Mouse (Mus musculus) limb, embryonic 10.5 days (tissue): ENCODE results near the gene P2ry2. TPM values are rescaled to one million over a fixed set of nuclear protein-coding genes. Genes with fewer than 3 reads are reported as not detected.
A peak's percentile ranks its signal among the peaks of the same experiment; 100 is the strongest.

Experiments
- DNase-seq: peaks from one replicate; pipeline ENCODE4 v3.0.0-alpha.2; 2017; ENCODE audit warnings: low spot score
- H3K27ac ChIP-seq: fragments of 300-500 bp; sonication (generic); 2 replicates; pipeline ENCODE4 v1.5.1; 2016; ENCODE audit warnings: mild to moderate bottlenecking
- H3K27me3 ChIP-seq: fragments of 300-500 bp; sonication (generic); 2 replicates; pipeline ENCODE4 v1.6.1; 2016; ENCODE audit warnings: low read depth, mild to moderate bottlenecking; ENCODE audit not compliant: poor library complexity, severe bottlenecking
- H3K36me3 ChIP-seq: fragments of 300-500 bp; sonication (generic); 2 replicates; pipeline ENCODE4 v1.6.1; 2016; ENCODE audit warnings: mild to moderate bottlenecking, moderate library complexity
- H3K4me1 ChIP-seq: fragments of 300-500 bp; sonication (generic); 2 replicates; pipeline ENCODE4 v1.6.1; 2016
- H3K4me3 ChIP-seq: fragments of 300-500 bp; sonication (generic); 2 replicates; pipeline ENCODE4 v1.5.1; 2016; ENCODE audit warnings: mild to moderate bottlenecking, moderate library complexity
- H3K9me3 ChIP-seq: fragments of 300-500 bp; sonication (generic); replicated peaks from 2 replicates; pipeline ENCODE4 v1.6.1; 2016; ENCODE audit warnings: mild to moderate bottlenecking
- WGBS: fragments of 180-500 bp; shearing (Covaris S2); methylation state at CpG from one replicate; pipeline ENCODE4 v1.1.7; 2016; 5-methylcytosine and 5-hydroxymethylcytosine counted together
- polyA plus RNA-seq: library from polyadenylated mRNA; unstranded; fragments of >200 nt; fragmentation: Nextera tagmentation; extraction: Ambion mirVana; gene quantifications from 2 replicates; pipeline ENCODE4 v1.2.1, GENCODE M21; 2016

Gene P2ry2
- polyA plus RNA-seq = 0.49 and 0.51 TPM in 2 replicates

GRCm38 (mm10) chr7:101012541-101012940, at the start of gene P2ry2:
Gene P2ry2, minus strand, starts transcription at chr7:101012866.
- H3K4me3 ChIP-seq = peak within 1 kb of the TSS; percentile 66
- DNase-seq = no peak
- peak within 1 kb of the TSS; percentile 61 for H3K27ac ChIP-seq
- peaks cover 26% of the 10 kb centered on the region for H3K4me1 ChIP-seq
- no peaks in the 10 kb centered on the region for H3K9me3 ChIP-seq
- H3K36me3 ChIP-seq = no peaks in the 10 kb centered on the region
- WGBS = 66% methylated on average over 4 of the region's 4 CpGs
- peaks cover 76% of the 10 kb centered on the region for H3K27me3 ChIP-seq

- no peak overlapping the region for H3K4me3 ChIP-seq
- peaks cover 5% of the 10 kb centered on the region; the same call in 1 of the 2 replicates for H3K4me1 ChIP-seq
- WGBS = 85% methylated on average over 6 of the region's 6 CpGs
- no peaks in the 10 kb centered on the region for H3K36me3 ChIP-seq
- H3K27ac ChIP-seq = no peak overlapping the region
- peaks cover 7% of the 10 kb centered on the region; the same call in 1 of the 2 replicates for H3K27me3 ChIP-seq
- DNase-seq = no peak
- H3K9me3 ChIP-seq = no peaks in the 10 kb centered on the region
These were observed 49.6 kb upstream of the P2ry2 start for GRCm38 (mm10) chr7:101062246-101062645.

- peaks cover 5% of the 10 kb centered on the region; the same call in 1 of the 2 replicates for H3K4me1 ChIP-seq
- H3K27me3 ChIP-seq = peaks cover 7% of the 10 kb centered on the region; the same call in 1 of the 2 replicates
- peak; percentile 89 for DNase-seq
- 9% methylated on average over 17 of the region's 17 CpGs for WGBS
- H3K27ac ChIP-seq = no peak overlapping the region
- no peaks in the 10 kb centered on the region for H3K36me3 ChIP-seq
- no peak overlapping the region for H3K4me3 ChIP-seq
- H3K9me3 ChIP-seq = no peaks in the 10 kb centered on the region
These were observed 48.7 kb upstream of the P2ry2 start for GRCm38 (mm10) chr7:101061381-101061780.

DNA sequence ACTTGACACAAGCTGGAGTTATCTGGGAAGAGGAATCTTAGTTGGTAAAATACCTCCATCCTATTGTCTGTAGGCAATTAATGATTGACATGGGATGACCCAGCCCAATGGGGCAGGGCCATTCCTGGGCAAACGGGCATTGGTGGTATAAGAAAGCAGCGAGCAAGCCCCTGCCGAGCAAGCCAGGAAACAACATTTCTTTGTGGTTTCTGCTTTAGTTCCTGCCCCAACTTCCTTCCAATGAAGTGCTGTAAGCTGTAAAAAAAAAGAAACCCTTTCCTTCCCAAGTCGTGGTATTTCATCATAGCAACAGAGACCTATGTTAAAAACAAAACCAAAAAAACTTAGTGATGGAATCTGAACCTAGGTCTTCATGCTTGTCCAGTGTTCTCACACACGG, 47.8 kb upstream of the P2ry2 start:
- 75% methylated on average over 5 of the region's 5 CpGs for WGBS
- H3K36me3 ChIP-seq = no peaks in the 10 kb centered on the region

GRCm38 (mm10) chr7:101059188-101059587, 46.5 kb upstream of the P2ry2 start:
- Histone ChIP-seq H3K27me3 (peaks cover 7% of the 10 kb centered on the region; the same call in 1 of the 2 replicates), H3K4me3 (no peak overlapping the region), H3K4me1 (peaks cover 5% of the 10 kb centered on the region; the same call in 1 of the 2 replicates), H3K36me3 (no peaks in the 10 kb centered on the region), H3K9me3 (no peaks in the 10 kb centered on the region), H3K27ac (no peak overlapping the region)
- DNase-seq = no peak
- 92% methylated on average over 5 of the region's 5 CpGs for WGBS

More for the DNA sequence above, 47.8 kb upstream of the P2ry2 start:
- peaks cover 5% of the 10 kb centered on the region; the same call in 1 of the 2 replicates for H3K4me1 ChIP-seq
- H3K4me3 ChIP-seq = no peak overlapping the region
- peaks cover 7% of the 10 kb centered on the region; the same call in 1 of the 2 replicates for H3K27me3 ChIP-seq
- no peak for DNase-seq
- H3K9me3 ChIP-seq = no peaks in the 10 kb centered on the region
- no peak overlapping the region for H3K27ac ChIP-seq

DNA sequence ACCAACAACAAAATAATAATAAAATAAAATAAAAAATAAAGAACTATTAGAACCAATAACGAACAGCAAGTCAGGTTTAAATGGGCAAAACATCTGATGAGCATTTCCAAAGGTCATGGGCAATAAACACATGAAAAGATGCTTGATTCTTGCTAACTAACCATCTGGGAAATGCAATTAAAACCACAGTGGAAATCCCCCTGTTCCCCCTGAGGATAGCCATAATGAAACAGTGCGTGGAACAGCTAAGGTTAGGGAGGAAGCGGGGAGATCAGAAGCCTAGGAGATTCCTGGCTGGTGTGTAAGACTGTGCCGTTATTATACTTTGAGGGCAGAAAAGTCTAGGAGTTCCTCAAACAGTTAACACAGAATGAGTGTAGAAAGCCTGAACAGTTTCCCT, 44.6 kb upstream of the P2ry2 start:
- 57% methylated on average over 4 of the region's 4 CpGs for WGBS
- Histone ChIP-seq H3K27me3 (peaks cover 6% of the 10 kb centered on the region; the same call in 1 of the 2 replicates), H3K36me3 (no peaks in the 10 kb centered on the region), H3K9me3 (no peaks in the 10 kb centered on the region), H3K4me3 (no peak overlapping the region), H3K4me1 (peaks cover 10% of the 10 kb centered on the region), H3K27ac (no peak overlapping the region)
- DNase-seq = no peak

GRCm38 (mm10) chr7:101053136-101053535, 40.5 kb upstream of the P2ry2 start:
- Histone ChIP-seq H3K27ac (no peak overlapping the region), H3K4me1 (peaks cover 22% of the 10 kb centered on the region), H3K27me3 (no peaks in the 10 kb centered on the region), H3K9me3 (no peaks in the 10 kb centered on the region), H3K36me3 (no peaks in the 10 kb centered on the region), H3K4me3 (no peak overlapping the region)
- no peak for DNase-seq
- WGBS = 69% methylated on average over 2 of the region's 2 CpGs

GRCm38 (mm10) chr7:101051551-101052221, 39.0 kb upstream of the P2ry2 start:
- DNase-seq = peak; percentile 76
- Histone ChIP-seq H3K27me3 (no peaks in the 10 kb centered on the region), H3K9me3 (no peaks in the 10 kb centered on the region), H3K4me3 (no peak overlapping the region), H3K27ac (peak overlapping the region; percentile 61; the same call in 1 of the 2 replicates), H3K36me3 (no peaks in the 10 kb centered on the region), H3K4me1 (peaks cover 16% of the 10 kb centered on the region)
- WGBS = 20% methylated on average over 11 of the region's 11 CpGs

GRCm38 (mm10) chr7:101050724-101051550, 38.3 kb upstream of the P2ry2 start:
- Histone ChIP-seq H3K36me3 (no peaks in the 10 kb centered on the region), H3K9me3 (no peaks in the 10 kb centered on the region), H3K4me1 (peaks cover 16% of the 10 kb centered on the region), H3K4me3 (no peak overlapping the region), H3K27me3 (no peaks in the 10 kb centered on the region), H3K27ac (no peak overlapping the region)
- no peak for DNase-seq
- 81% methylated on average over 13 of the region's 13 CpGs for WGBS

GRCm38 (mm10) chr7:101049326-101050087, 36.8 kb upstream of the P2ry2 start:
- no peaks in the 10 kb centered on the region for H3K36me3 ChIP-seq
- H3K4me1 ChIP-seq = peaks cover 16% of the 10 kb centered on the region
- no peaks in the 10 kb centered on the region for H3K9me3 ChIP-seq
- H3K27me3 ChIP-seq = no peaks in the 10 kb centered on the region
- no peak overlapping the region for H3K27ac ChIP-seq
- 80% methylated on average over 7 of the region's 7 CpGs for WGBS
- H3K4me3 ChIP-seq = no peak overlapping the region
- no peak for DNase-seq

DNA sequence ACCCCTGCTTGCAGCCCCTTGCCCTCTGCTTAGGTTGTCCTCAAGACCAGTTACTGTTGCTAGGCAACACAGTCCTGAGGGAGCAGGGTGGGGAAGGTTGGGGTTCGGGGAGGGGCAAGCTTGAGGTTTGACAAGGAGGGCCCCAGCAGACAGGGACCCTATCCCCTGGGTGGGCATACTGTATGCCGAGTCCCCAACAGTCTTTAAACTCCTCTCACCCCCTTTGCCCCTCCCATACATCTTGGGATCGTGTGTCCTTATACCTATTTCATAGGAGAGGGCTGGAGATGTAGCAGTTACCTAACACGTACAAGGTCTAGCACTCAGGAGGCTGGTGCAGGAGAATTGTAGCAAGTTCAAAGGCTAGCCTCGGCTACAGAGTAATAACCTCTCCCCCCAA, 35.6 kb upstream of the P2ry2 start:
- DNase-seq = no peak
- 79% methylated on average over 5 of the region's 5 CpGs for WGBS
- no peaks in the 10 kb centered on the region for H3K9me3 ChIP-seq
- H3K36me3 ChIP-seq = no peaks in the 10 kb centered on the region
- H3K4me3 ChIP-seq = no peak overlapping the region
- H3K4me1 ChIP-seq = peaks cover 16% of the 10 kb centered on the region
- no peak overlapping the region for H3K27ac ChIP-seq
- no peaks in the 10 kb centered on the region for H3K27me3 ChIP-seq

GRCm38 (mm10) chr7:101043846-101044541, 31.3 kb upstream of the P2ry2 start:
- H3K27me3 ChIP-seq = no peaks in the 10 kb centered on the region
- H3K4me1 ChIP-seq = no peaks in the 10 kb centered on the region
- 69% methylated on average over 8 of the region's 8 CpGs for WGBS
- H3K4me3 ChIP-seq = no peak overlapping the region
- no peak for DNase-seq
- no peak overlapping the region for H3K27ac ChIP-seq
- H3K36me3 ChIP-seq = no peaks in the 10 kb centered on the region
- H3K9me3 ChIP-seq = no peaks in the 10 kb centered on the region
